Mouse (Mus musculus): ENCODE results near the gene Lrp4.

Lrp4 gene

DNA sequence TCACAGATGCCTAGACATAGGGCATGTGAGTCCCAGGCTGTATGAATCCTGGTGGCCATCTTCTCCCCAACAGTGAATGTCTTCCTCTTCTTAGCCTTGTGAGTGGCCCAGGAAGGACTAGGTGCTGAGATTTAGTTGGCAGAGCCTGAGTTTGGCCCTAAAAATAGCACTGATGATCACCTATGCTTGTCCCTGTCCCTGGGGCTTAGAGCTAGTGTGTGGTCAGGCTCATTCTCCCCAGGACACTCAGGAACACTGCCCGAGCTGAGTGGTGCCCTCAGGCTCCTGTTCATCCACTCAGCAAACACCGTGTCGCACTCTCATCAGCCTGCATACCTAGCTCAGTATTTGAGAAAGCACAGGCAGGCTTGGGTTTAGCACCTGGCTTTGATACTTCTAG is 4.0 kb downstream of the Lrp4 start:
- no peak for TF ChIP-seq GATA4 (IDR thresholded peaks at IDR 0.05; ENCODE audit: insufficient replicate concordance, low read length)

DNA sequence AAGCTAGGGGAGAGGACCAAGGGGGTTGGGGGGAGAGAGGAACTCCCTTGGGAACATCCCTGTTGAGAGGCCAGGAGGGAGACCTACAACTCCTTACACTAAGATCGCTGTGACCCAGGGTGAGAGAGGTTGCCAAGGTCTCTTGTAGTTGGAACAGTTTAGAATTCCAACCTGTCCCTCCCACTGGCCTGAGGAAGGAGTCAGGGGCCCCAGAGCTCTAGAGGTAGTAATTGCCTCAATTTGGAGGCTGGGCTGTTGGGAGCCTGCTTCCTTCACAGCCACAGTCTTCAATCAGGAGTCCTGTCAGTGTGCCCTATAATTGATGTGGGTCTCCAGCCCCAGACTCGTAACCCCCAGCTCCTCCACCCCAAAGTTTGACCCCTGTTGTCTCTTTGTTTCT is 4.9 kb downstream of the Lrp4 start:
- no peak for TF ChIP-seq GATA4 (IDR thresholded peaks at IDR 0.05; ENCODE audit: insufficient replicate concordance, low read length)

DNA sequence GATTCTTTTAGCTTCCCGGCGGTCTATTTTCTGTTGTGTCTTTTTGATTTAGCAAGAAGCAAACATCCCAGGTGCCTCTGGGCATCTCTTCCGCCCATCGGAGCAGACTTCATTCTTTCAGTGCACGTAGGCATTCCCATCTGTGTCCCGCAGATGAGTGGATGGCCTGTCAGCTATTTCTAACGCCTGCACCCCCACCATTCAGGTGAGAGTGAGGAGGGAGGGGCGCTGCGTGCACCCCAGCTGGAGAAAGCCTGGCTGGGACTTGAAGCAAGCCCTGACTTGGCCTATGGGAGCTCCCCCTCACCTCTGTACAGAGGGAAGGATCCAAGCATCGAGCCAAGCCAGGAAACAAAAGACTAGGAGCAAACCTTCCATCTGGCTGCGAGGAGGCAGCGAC is 5.4 kb downstream of the Lrp4 start:
- no peak for TF ChIP-seq GATA4 (IDR thresholded peaks at IDR 0.05; ENCODE audit: insufficient replicate concordance, low read length)

DNA sequence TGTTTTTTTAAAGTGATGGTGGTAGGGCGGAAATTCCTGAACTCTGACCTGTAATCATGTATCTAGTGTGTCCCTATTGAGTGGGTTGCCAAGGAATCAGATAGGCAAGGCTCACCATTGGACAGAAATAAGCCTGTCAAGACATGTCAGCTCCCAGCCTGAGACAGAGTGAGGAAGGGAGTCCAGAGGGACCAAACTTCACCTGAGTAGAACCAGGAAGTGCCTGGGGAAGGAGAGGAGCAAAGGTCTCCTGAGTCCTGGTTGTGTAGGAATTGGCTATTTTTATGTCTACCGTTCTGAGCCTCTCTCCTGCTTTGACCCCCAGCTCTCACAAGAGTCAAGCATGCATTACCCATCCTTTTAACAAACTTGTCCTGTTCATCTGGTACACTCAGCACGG is 8.6 kb downstream of the Lrp4 start:
- TF ChIP-seq GATA4 (IDR thresholded peaks at IDR 0.05; ENCODE audit: insufficient replicate concordance, low read length): no peak

DNA sequence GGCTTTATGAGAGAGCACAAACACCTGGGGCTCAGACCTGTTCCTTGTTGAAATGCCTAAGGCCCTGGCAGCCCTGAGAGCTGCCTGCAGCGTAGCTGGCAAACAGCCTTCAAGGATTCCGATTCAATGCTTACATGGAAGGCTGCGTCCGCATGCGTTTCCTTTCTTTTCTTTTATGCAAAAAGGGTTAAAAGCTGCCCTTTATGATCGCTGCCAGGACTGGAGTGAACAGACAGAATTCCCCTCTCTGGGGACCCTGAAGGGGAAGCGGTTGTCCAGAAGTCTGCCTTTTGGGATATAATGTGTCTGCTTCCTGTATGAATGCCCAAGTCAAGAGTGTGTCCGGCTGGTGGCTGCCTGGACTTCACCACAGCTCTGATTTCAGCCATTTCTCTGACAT is 10.3 kb downstream of the Lrp4 start:
- TF ChIP-seq GATA4 (IDR thresholded peaks at IDR 0.05; ENCODE audit: insufficient replicate concordance, low read length): no peak

DNA sequence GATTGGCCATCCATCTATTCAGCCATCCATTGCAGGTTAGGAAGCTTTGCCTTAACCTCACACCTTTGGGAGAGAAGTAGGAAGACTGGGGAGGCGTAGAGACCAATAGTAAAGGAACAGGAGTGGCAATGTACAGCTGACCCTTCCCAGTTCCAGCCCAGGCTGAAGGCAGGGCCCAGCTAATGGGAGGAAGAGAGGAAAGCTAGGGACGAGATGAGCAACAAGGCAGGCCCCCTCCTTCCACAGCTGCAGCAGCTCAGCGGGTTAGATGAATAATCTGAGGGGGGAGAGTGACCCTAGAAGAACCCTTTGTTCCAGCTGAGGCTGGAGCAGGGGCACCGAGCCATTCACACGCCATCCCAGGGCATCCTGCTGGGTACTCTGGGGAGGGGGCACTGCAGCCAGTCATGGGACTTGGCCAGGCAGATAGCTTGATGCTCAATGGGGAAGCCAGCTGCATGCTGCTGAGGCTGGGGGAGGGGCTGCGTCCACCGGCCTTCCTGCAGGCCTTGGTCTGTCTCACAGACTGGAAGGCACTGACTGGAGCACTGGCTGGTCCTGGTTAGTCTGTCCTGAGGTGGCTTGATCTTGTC is 12.8 kb downstream of the Lrp4 start:
- TF ChIP-seq GATA4 (IDR thresholded peaks at IDR 0.05; ENCODE audit: insufficient replicate concordance, low read length): no peak

DNA sequence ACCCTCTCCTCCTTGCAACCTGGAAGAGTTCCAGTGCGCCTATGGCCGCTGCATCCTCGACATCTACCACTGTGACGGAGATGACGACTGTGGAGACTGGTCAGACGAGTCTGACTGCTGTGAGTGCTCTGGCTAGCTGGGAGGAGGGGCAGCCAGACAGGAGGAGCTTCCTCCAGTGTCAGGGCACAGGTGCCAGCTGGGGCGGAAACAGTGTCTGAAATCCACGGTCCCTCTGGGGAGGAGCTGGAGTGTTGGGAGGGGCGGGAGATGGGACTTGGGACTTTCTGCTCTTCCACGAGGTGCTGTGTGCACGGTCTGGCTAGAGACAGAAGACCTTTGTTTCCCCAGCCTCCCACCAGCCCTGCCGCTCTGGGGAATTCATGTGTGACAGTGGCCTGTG is 17.0 kb downstream of the Lrp4 start:
- TF ChIP-seq GATA4 (IDR thresholded peaks at IDR 0.05; ENCODE audit: insufficient replicate concordance, low read length): no peak

DNA sequence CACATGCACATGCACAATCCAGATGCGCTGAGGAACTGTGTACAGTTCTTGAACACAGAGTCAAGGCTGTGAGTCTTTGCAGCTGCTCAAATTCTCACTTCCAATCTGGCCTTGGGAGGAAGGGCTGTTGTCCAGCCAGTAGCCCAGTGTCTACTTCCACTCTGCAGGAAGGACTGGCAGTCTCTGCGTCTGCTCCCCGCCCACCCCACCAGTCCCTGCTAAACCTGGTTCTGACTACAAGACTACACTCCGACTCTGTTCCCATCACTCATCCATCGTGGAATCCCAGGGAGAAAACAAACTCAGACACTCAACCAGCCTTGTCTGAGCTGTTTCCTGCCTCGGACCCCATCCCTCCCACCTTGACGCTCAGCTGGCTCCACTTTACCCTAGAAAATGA is 18.5 kb downstream of the Lrp4 start:
- TF ChIP-seq GATA4 (IDR thresholded peaks at IDR 0.05; ENCODE audit: insufficient replicate concordance, low read length): no peak

DNA sequence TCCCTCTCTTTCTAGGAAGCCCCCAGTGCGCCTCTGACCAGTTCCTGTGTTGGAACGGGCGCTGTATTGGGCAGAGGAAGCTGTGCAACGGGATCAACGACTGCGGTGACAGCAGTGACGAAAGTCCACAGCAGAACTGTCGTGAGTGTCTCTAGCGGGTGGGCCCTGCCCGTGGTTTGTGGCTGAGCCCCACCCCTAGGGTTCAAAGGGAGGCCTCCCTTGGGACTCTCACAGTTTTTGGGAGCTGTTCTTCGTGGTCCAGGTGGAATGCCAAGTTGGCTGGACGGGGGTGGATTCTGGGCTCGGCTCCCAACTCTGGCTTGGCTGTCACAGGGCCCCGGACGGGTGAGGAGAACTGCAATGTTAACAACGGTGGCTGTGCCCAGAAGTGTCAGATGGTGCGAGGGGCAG is 18.9 kb downstream of the Lrp4 start:
- TF ChIP-seq GATA4 (IDR thresholded peaks at IDR 0.05; ENCODE audit: insufficient replicate concordance, low read length): no peak

DNA sequence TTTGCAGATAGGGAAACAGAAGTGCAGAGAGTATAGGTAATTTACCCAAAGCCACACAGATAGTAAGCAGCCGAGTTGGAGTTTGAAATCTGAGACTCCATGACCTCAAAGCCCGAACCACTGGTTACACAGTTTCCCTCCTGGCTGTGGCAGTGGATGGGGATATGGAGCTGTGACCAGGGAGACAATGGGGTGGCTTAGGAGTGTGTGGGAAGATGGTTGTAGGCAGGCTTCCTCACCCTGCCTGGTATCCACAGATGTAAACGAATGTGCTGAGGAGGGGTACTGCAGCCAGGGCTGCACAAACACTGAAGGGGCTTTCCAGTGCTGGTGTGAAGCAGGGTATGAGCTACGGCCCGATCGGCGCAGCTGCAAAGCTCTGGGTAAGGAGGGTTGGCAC is 19.5 kb downstream of the Lrp4 start:
- no peak for TF ChIP-seq GATA4 (IDR thresholded peaks at IDR 0.05; ENCODE audit: insufficient replicate concordance, low read length)

DNA sequence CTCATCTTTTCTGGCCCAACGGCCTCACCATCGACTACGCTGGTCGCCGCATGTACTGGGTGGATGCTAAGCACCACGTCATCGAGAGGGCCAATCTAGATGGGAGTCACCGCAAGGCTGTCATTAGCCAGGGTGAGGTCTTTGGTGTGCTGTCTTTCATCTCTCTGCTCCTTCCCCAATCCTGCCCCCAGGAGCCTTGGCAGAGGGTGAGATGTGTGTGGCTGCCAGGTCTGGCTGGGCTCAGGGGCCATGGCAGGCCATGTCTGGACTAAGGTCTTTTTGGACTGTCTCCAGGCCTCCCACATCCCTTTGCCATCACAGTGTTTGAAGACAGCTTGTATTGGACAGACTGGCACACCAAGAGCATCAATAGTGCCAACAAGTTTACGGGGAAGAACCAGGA is 23.1 kb downstream of the Lrp4 start:
- no peak for TF ChIP-seq GATA4 (IDR thresholded peaks at IDR 0.05; ENCODE audit: insufficient replicate concordance, low read length)

DNA sequence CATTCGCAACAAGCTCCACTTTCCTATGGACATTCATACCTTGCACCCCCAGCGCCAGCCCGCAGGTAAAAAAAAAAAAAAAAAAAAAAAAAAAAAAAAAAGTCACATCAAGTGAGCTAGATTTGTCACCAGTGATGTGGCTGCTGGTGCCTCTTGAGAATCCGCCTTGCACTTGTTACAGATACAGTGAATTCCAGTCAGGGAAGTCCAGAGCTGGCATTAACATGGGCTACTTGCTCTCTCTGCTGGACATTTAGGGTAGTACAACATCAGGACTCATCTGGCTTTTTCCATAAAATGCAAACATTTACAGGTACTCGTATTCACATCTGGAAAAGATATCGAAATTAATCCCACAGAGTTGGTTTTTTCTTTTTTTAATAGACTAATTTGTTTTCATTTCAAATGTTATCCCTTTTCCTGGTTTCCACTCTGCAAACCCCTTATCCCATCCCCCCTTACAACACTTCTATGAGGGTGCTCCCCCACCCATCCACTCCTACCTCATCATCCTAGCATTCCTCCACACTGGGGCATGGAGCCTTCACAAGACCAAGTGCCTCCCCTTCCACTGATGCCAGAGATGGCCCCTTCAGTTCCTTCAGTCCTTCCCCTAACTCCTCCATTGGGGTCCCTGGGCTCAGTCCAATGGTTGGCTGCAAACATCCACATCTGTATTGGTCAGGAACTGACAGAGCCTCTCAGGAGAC is 23.6 kb downstream of the Lrp4 start:
- no peak for TF ChIP-seq GATA4 (IDR thresholded peaks at IDR 0.05; ENCODE audit: insufficient replicate concordance, low read length)

DNA sequence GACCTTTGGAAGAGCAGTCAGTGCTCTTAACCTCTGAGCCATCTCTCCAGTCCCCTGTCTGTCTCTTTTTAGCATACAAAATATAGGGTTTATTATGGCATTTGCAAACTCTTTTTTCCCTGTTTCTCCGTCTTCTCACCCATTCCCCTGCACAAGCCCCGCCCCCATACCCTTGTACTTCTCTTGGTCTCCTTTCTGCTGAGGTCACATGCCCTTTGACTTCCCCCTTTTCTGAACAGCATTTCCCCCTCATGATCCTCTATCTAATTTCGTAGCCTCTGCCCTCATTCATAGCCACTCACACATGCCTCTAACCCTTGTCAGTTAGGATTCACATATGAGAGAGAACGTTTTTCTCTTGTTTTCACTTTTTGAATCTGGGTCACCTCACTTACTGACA is 27.4 kb downstream of the Lrp4 start:
- TF ChIP-seq GATA4 (IDR thresholded peaks at IDR 0.05; ENCODE audit: insufficient replicate concordance, low read length): no peak

DNA sequence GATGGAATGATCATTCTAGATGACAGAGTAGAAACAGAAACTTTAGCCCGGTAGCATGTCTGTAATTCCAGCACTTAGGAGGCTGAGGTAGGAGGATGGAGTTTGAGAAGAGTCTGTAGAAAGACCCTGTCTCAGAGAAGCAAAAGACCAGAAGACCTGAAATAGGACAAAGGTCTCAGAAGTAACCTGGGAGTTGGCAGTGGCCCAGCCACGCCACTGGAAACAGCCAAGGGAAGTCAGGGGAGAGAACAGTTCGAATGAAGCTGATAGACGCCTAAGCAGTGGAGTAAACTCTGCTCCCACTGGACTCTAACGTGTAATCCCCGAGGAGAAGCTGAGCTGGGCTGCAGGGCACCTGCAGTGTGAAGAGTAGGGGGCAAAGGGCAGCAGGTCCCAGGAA is 27.9 kb downstream of the Lrp4 start:
- no peak for TF ChIP-seq GATA4 (IDR thresholded peaks at IDR 0.05; ENCODE audit: insufficient replicate concordance, low read length)

DNA sequence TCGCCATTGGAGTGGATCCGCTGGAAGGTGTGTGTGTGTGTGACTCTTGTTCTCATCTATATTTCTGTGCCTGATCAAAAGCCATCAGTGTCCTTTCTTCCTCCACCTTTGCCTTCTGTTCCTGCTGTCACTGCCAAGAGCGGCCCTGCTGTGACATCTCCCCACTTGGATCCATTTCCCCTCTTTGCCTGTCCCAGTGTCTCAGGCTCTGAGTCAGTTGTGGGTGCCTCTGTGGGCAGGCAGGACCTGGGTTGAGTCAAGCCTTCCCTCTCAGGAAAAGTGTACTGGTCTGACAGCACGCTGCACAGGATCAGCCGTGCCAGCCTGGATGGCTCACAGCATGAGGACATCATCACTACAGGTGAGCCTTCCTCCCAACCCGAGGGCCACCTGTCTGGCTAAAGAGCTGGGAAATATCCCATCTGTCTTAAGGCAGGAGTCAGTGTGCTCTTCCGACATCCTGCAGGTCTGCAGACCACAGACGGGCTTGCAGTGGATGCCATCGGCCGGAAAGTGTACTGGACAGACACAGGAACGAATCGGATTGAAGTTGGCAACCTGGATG is 34.8 kb downstream of the Lrp4 start:
- TF ChIP-seq GATA4 (IDR thresholded peaks at IDR 0.05; ENCODE audit: insufficient replicate concordance, low read length): no peak

DNA sequence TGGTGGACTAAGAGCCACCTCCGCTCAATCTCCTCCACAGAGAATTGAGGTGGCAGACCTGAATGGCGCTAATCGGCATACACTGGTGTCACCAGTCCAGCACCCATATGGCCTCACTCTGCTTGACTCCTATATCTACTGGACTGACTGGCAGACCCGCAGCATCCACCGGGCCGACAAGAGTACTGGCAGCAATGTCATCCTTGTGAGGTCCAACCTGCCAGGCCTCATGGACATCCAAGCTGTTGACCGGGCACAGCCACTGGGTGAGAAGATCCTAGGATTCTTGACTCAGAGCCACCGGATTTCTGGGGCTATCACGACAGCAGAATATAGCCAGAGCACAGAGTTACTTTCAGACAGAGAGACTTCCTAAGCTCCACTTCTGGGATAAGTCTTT is 36.7 kb downstream of the Lrp4 start:
- TF ChIP-seq GATA4 (IDR thresholded peaks at IDR 0.05; ENCODE audit: insufficient replicate concordance, low read length): no peak

Measured in liver, adult (tissue).